8 mouse cellular contexts compared by ENCODE assay signal in the genomic region with DNA sequence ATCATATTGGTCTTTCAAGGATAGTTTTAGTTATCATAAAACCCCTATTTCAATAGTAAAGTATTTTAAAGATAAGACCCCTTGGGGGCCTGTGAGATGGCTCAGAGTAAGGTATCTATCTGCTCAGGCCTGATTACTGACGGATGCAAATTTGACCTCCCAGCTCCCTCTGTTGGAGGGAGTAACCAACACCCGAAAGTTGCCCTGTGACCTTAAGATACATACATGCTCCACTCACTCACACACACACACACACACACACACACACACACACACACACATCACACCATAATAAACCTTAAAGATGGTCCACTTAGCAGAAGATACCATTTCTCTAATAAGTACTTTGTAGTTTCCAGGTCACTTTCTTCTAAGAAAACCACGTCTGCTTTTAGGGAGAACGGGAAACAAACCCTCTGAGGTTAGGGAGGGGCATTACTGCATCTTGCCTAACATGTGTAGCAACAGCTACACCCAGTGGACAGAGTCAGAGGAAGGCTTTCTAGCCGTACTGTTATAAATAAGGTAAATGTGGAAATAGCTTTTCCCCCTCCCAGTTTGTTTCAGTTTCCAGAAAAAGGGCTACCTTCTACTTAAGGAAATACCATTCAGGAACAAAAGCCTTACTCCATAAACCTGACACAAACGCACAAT. TPM values are rescaled to one million over a fixed set of nuclear protein-coding genes. Genes with fewer than 3 reads are reported as not detected.
DNase-seq lines count a peak whose midpoint lies in the region; ATAC-seq and TF ChIP-seq lines count a peak whose summit lies in the region.

No protein-coding gene starts in this region.

- no peak overlapping the region for H3K9ac ChIP-seq in ES-E14 (ENCODE audit: insufficient read depth, low read depth, low read length, poor library complexity, severe bottlenecking)
- no peak overlapping the region for H3K9ac ChIP-seq in intestine, embryonic 14.5 days (ENCODE audit: low read length)
- no peak overlapping the region for H3K9ac ChIP-seq in stomach, embryonic 14.5 days (replicated peaks; ENCODE audit: low read depth, low read length)

- WGBS in intestine, embryonic 14.5 days = 19% methylated on average over 6 of the region's 6 CpGs
- WGBS in stomach, embryonic 14.5 days = 17% methylated on average over 6 of the region's 6 CpGs

- H3K4me1 ChIP-seq in ES-E14 (ENCODE audit: control insufficient read depth in 2 of 2, insufficient read depth in 2 of 2, low read length in 2 of 2, poor library complexity in 1 of 2) = peaks cover 0 to 2% of the 10 kb centered on the region in 2 experiments; a peak in 3 of 4 replicates
- H3K4me1 ChIP-seq in intestine, embryonic 14.5 days (replicated peaks; ENCODE audit: control insufficient read depth, insufficient read depth, low read length) = 0 out of 2 replicates have a peak, but pooled peaks cover 3% of the 10 kb centered on the region
- H3K4me1 ChIP-seq in stomach, embryonic 14.5 days (ENCODE audit: control insufficient read depth, insufficient read depth, low read length) = no peaks in the 10 kb centered on the region

- H3K27ac ChIP-seq in ES-E14 (ENCODE audit: insufficient read depth, low read depth, low read length, poor library complexity, severe bottlenecking) = no peak overlapping the region
- no peak overlapping the region for H3K27ac ChIP-seq in intestine, embryonic 14.5 days (ENCODE audit: low read depth)
- no peak overlapping the region for H3K27ac ChIP-seq in stomach, embryonic 14.5 days (ENCODE audit: low read length)

- no peak overlapping the region for H3K4me3 ChIP-seq in ES-E14 (ENCODE audit: insufficient read depth in 1 of 2, low read depth in 1 of 2, low read length in 2 of 2, poor library complexity in 1 of 2, severe bottlenecking in 1 of 2)
- no peak overlapping the region for H3K4me3 ChIP-seq in intestine, embryonic 14.5 days (ENCODE audit: low read depth, low read length)
- H3K4me3 ChIP-seq in stomach, embryonic 14.5 days (ENCODE audit: low read depth, low read length) = no peak overlapping the region

- no peaks in the 10 kb centered on the region for H3K27me3 ChIP-seq in intestine, embryonic 14.5 days (replicated peaks; ENCODE audit: control insufficient read depth, insufficient read depth, low read length)
- no peaks in the 10 kb centered on the region for H3K27me3 ChIP-seq in stomach, embryonic 14.5 days (ENCODE audit: control insufficient read depth, insufficient read depth, low read length)

- H3K36me3 ChIP-seq in ES-E14 (ENCODE audit: control insufficient read depth, insufficient read depth, low read length, poor library complexity, severe bottlenecking) = peaks cover 11% of the 10 kb centered on the region
- H3K36me3 ChIP-seq in intestine, embryonic 14.5 days (ENCODE audit: control insufficient read depth, insufficient read depth, low read length) = peaks cover 23% of the 10 kb centered on the region
- H3K36me3 ChIP-seq in stomach, embryonic 14.5 days (ENCODE audit: control insufficient read depth, insufficient read depth, low read length) = peaks cover 7% of the 10 kb centered on the region; the same call in 1 of the 2 replicates

- 0 out of 2 replicates have a peak, but pooled peaks have one; percentile 48 for ATAC-seq in intestine, embryonic 14.5 days (replicated peaks; ENCODE audit: low FRiP score, low TSS enrichment, low read depth)
- ATAC-seq in stomach, embryonic 14.5 days (ENCODE audit: insufficient number of reproducible peaks, insufficient read depth, low FRiP score, low read depth) = peak; percentile 54; the same call in 1 of the 2 replicates
- ATAC-seq in activated CD4-positive, CD25-positive, alpha-beta regulatory T cell, adult 4 months = no peak

- in situ Hi-C loops in ES-E14 (cut with MboI; ENCODE audit: low sequenced_read_pairs in 2 of 2, unreplicated experiment in 2 of 2) = no loop called here

- no peak overlapping the region for H3K4me2 ChIP-seq in intestine, embryonic 14.5 days (ENCODE audit: low read length)
- no peak overlapping the region for H3K4me2 ChIP-seq in stomach, embryonic 14.5 days (replicated peaks; ENCODE audit: low read depth, low read length)

- peak; percentile 67 for DNase-seq in heart, adult 8-10 months (ENCODE audit: low spot score)
- DNase-seq in heart, postnatal 25 days (ENCODE audit: low spot score) = no peak
- DNase-seq in ES-E14 (ENCODE audit: low read depth, low spot score) = no peak
- peak; percentile 61 for DNase-seq in embryo, embryonic 10.5 days (ENCODE audit: low spot score)
- DNase-seq in intestine, embryonic 14.5 days (ENCODE audit: low spot score) = no peak
- peak; percentile 66 for DNase-seq in lung, postnatal 10 days

- no peaks in the 10 kb centered on the region for H3K9me3 ChIP-seq in ES-E14 (ENCODE audit: control insufficient read depth, insufficient read depth, low read depth, low read length)
- H3K9me3 ChIP-seq in intestine, embryonic 14.5 days (ENCODE audit: control insufficient read depth, low read length) = no peaks in the 10 kb centered on the region
- H3K9me3 ChIP-seq in stomach, embryonic 14.5 days (ENCODE audit: control insufficient read depth, low read depth, low read length) = no peaks in the 10 kb centered on the region

- intact Hi-C loops in heart, postnatal 25 days (cut with DNase I) = loop anchor here (2.0 to 10.0 kb wide), 5 partner anchors 74 to 729 kb away; no protein-coding TSS in a partner anchor

TF ChIP-seq in ES-E14, 5 proteins besides CTCF, POLR2A, EP300 and RAD21:
- TF ChIP-seq ZC3H11A (IDR thresholded peaks at IDR 0.05; ENCODE audit: borderline replicate concordance, low read depth, low read length) (peak; percentile 7; the same call in 1 of the 2 replicates), ZNF384 (IDR thresholded peaks at IDR 0.05; ENCODE audit: low read depth, low read length) (no peak)
TF ChIP-seq in ES-E14: peak in this region for 1.

RNA-seq across cellular contexts. Expression of gene Fam98a, which starts 15.2 kb away (rescaled TPM):
- 10 to 100 TPM; 40.3 to 43.8 (median 40.8) TPM for total RNA-seq in heart, adult 8-10 months (2022)
- total RNA-seq in heart, postnatal 25 days (2021) = 10 to 100 TPM; 40.4 to 41.2 TPM
- 22.7 and 29.1 TPM in 2 replicates for total RNA-seq in ES-E14 (2012; rRNA removed)
- polyA plus RNA-seq in intestine, embryonic 14.5 days (2014; fragmentation: Nextera tagmentation; extraction: Ambion mirVana) = 7.3 and 8.3 TPM in 2 replicates
- 10.0 and 10.8 TPM in 2 replicates for polyA plus RNA-seq in stomach, embryonic 14.5 days (2014; fragmentation: Nextera tagmentation; extraction: Ambion mirVana)
- polyA plus RNA-seq in activated CD4-positive, CD25-positive, alpha-beta regulatory T cell, adult 4 months (2017; shearing (Covaris generic)) = 10 to 100 TPM; 13.2 to 15.3 TPM

Comparison
In these comparisons a context has a peak if more than half of its experiments do, and no peak if none do; other contexts are left out.
1. DNase-seq: peak in heart, adult 8-10 months (single experiment), embryo, embryonic 10.5 days (single experiment) and lung, postnatal 10 days (single experiment); none in heart, postnatal 25 days (single experiment), ES-E14 (single experiment) and intestine, embryonic 14.5 days (single experiment).